Mouse (Mus musculus): ENCODE data around the gene Krtap11-1. TPM values are rescaled to one million over a fixed set of nuclear protein-coding genes. Genes with fewer than 3 reads are reported as not detected.

Krtap11-1 gene
- polyA plus RNA-seq, 1 experiment from 2014 or later: not detected

- Histone ChIP-seq H3K4me1 (replicated peaks; ENCODE audit: insufficient read depth, low read length) (no peaks in the 10 kb centered on the region), H3K4me2 (ENCODE audit: low read length) (no peak overlapping the region), H3K27ac (no peak overlapping the region), H3K4me3 (replicated peaks; ENCODE audit: low read depth, low read length) (no peak overlapping the region), H3K9me3 (replicated peaks; ENCODE audit: low read length) (no peaks in the 10 kb centered on the region), H3K36me3 (ENCODE audit: insufficient read depth, low read length) (no peaks in the 10 kb centered on the region), H3K9ac (ENCODE audit: low read depth, low read length) (no peak overlapping the region), H3K27me3 (ENCODE audit: insufficient read depth, low read length) (no peaks in the 10 kb centered on the region)
- ATAC-seq (replicated peaks; ENCODE audit: low FRiP score, low read depth) (no peak), DNase-seq (ENCODE audit: low spot score) (no peak)
- TF ChIP-seq CTCF (IDR thresholded peaks at IDR 0.05; ENCODE audit: low read depth): no peak
Measured at GRCm38 (mm10) chr16:89550298-89550697, 20.7 kb downstream of the Krtap11-1 start.

- no peaks in the 10 kb centered on the region for H3K4me1 ChIP-seq (replicated peaks; ENCODE audit: insufficient read depth, low read length)
- no peak overlapping the region for H3K9ac ChIP-seq (ENCODE audit: low read depth, low read length)
- no peak overlapping the region for H3K4me3 ChIP-seq (replicated peaks; ENCODE audit: low read depth, low read length)
- DNase-seq (ENCODE audit: low spot score) (no peak), ATAC-seq (replicated peaks; ENCODE audit: low FRiP score, low read depth) (no peak)
- no peak overlapping the region for H3K27ac ChIP-seq
- TF ChIP-seq CTCF (IDR thresholded peaks at IDR 0.05; ENCODE audit: low read depth): no peak
- no peaks in the 10 kb centered on the region for H3K9me3 ChIP-seq (replicated peaks; ENCODE audit: low read length)
- no peak overlapping the region for H3K4me2 ChIP-seq (ENCODE audit: low read length)
- H3K36me3 ChIP-seq (ENCODE audit: insufficient read depth, low read length): no peaks in the 10 kb centered on the region
- 81% methylated on average over 5 of the region's 5 CpGs for WGBS
- no peaks in the 10 kb centered on the region for H3K27me3 ChIP-seq (ENCODE audit: insufficient read depth, low read length)
Measured at GRCm38 (mm10) chr16:89538031-89538484, 32.9 kb downstream of the Krtap11-1 start.

GRCm38 (mm10) chr16:89537349-89537748 lies 33.6 kb downstream of the Krtap11-1 start:
- no peaks in the 10 kb centered on the region for H3K9me3 ChIP-seq (replicated peaks; ENCODE audit: low read length)
- no peak for TF ChIP-seq CTCF (IDR thresholded peaks at IDR 0.05; ENCODE audit: low read depth)
- H3K4me1 ChIP-seq (replicated peaks; ENCODE audit: insufficient read depth, low read length): no peaks in the 10 kb centered on the region
- ATAC-seq (replicated peaks; ENCODE audit: low FRiP score, low read depth): no peak
- no peaks in the 10 kb centered on the region for H3K27me3 ChIP-seq (ENCODE audit: insufficient read depth, low read length)
- H3K36me3 ChIP-seq (ENCODE audit: insufficient read depth, low read length): no peaks in the 10 kb centered on the region
- no peak overlapping the region for H3K4me3 ChIP-seq (replicated peaks; ENCODE audit: low read depth, low read length)
- H3K27ac ChIP-seq: no peak overlapping the region
- H3K4me2 ChIP-seq (ENCODE audit: low read length): no peak overlapping the region
- 92% methylated on average over 6 of the region's 6 CpGs for WGBS
- no peak for DNase-seq (ENCODE audit: low spot score)
- H3K9ac ChIP-seq (ENCODE audit: low read depth, low read length): no peak overlapping the region

- ATAC-seq (replicated peaks; ENCODE audit: low FRiP score, low read depth): no peak
- H3K27me3 ChIP-seq (ENCODE audit: insufficient read depth, low read length): no peaks in the 10 kb centered on the region
- H3K4me3 ChIP-seq (replicated peaks; ENCODE audit: low read depth, low read length): no peak overlapping the region
- no peak overlapping the region for H3K27ac ChIP-seq
- H3K4me1 ChIP-seq (replicated peaks; ENCODE audit: insufficient read depth, low read length): no peaks in the 10 kb centered on the region
- no peak for DNase-seq (ENCODE audit: low spot score)
- H3K36me3 ChIP-seq (ENCODE audit: insufficient read depth, low read length): no peaks in the 10 kb centered on the region
- H3K4me2 ChIP-seq (ENCODE audit: low read length): no peak overlapping the region
- no peak for TF ChIP-seq CTCF (IDR thresholded peaks at IDR 0.05; ENCODE audit: low read depth)
- 42% methylated on average over 7 of the region's 7 CpGs for WGBS
- H3K9ac ChIP-seq (ENCODE audit: low read depth, low read length): no peak overlapping the region
- no peaks in the 10 kb centered on the region for H3K9me3 ChIP-seq (replicated peaks; ENCODE audit: low read length)
Measured at GRCm38 (mm10) chr16:89530547-89530946, 40.4 kb downstream of the Krtap11-1 start.

- H3K9me3 ChIP-seq (replicated peaks; ENCODE audit: low read length): no peaks in the 10 kb centered on the region
- ATAC-seq (replicated peaks; ENCODE audit: low FRiP score, low read depth) (no peak), DNase-seq (ENCODE audit: low spot score) (no peak)
- no peaks in the 10 kb centered on the region for H3K36me3 ChIP-seq (ENCODE audit: insufficient read depth, low read length)
- WGBS: 69% methylated on average over 7 of the region's 7 CpGs
- no peak overlapping the region for H3K27ac ChIP-seq
- H3K9ac ChIP-seq (ENCODE audit: low read depth, low read length): no peak overlapping the region
- no peaks in the 10 kb centered on the region for H3K27me3 ChIP-seq (ENCODE audit: insufficient read depth, low read length)
- no peak overlapping the region for H3K4me3 ChIP-seq (replicated peaks; ENCODE audit: low read depth, low read length)
- H3K4me1 ChIP-seq (replicated peaks; ENCODE audit: insufficient read depth, low read length): no peaks in the 10 kb centered on the region
- no peak for TF ChIP-seq CTCF (IDR thresholded peaks at IDR 0.05; ENCODE audit: low read depth)
- H3K4me2 ChIP-seq (ENCODE audit: low read length): no peak overlapping the region
Measured at GRCm38 (mm10) chr16:89529846-89530245, 41.1 kb downstream of the Krtap11-1 start.

GRCm38 (mm10) chr16:89528380-89528779 lies 42.6 kb downstream of the Krtap11-1 start:
- no peaks in the 10 kb centered on the region for H3K36me3 ChIP-seq (ENCODE audit: insufficient read depth, low read length)
- no peaks in the 10 kb centered on the region for H3K9me3 ChIP-seq (replicated peaks; ENCODE audit: low read length)
- no peak overlapping the region for H3K27ac ChIP-seq
- H3K4me3 ChIP-seq (replicated peaks; ENCODE audit: low read depth, low read length): no peak overlapping the region
- no peak overlapping the region for H3K4me2 ChIP-seq (ENCODE audit: low read length)
- DNase-seq (ENCODE audit: low spot score) (no peak), ATAC-seq (replicated peaks; ENCODE audit: low FRiP score, low read depth) (no peak)
- no peaks in the 10 kb centered on the region for H3K4me1 ChIP-seq (replicated peaks; ENCODE audit: insufficient read depth, low read length)
- no peak for TF ChIP-seq CTCF (IDR thresholded peaks at IDR 0.05; ENCODE audit: low read depth)
- H3K9ac ChIP-seq (ENCODE audit: low read depth, low read length): no peak overlapping the region
- H3K27me3 ChIP-seq (ENCODE audit: insufficient read depth, low read length): no peaks in the 10 kb centered on the region
- WGBS: 82% methylated on average over 3 of the region's 3 CpGs

GRCm38 (mm10) chr16:89520996-89521395 lies 50.0 kb downstream of the Krtap11-1 start:
- Histone ChIP-seq H3K27me3 (ENCODE audit: insufficient read depth, low read length) (no peaks in the 10 kb centered on the region), H3K27ac (no peak overlapping the region), H3K4me2 (ENCODE audit: low read length) (no peak overlapping the region), H3K4me1 (replicated peaks; ENCODE audit: insufficient read depth, low read length) (no peaks in the 10 kb centered on the region), H3K4me3 (replicated peaks; ENCODE audit: low read depth, low read length) (no peak overlapping the region), H3K36me3 (ENCODE audit: insufficient read depth, low read length) (no peaks in the 10 kb centered on the region), H3K9ac (ENCODE audit: low read depth, low read length) (no peak overlapping the region), H3K9me3 (replicated peaks; ENCODE audit: low read length) (no peaks in the 10 kb centered on the region)
- no peak for ATAC-seq (replicated peaks; ENCODE audit: low FRiP score, low read depth)
- DNase-seq (ENCODE audit: low spot score): no peak
- TF ChIP-seq CTCF (IDR thresholded peaks at IDR 0.05; ENCODE audit: low read depth): no peak
- WGBS: 87% methylated on average over 4 of the region's 4 CpGs
